Mouse (Mus musculus): ENCODE data around the gene Pitpnb.

- no peak for TF ChIP-seq CTCF (IDR thresholded peaks at IDR 0.05; ENCODE audit: low read depth)
- no peak for TF ChIP-seq EP300 (optimal IDR thresholded peaks at IDR 0.05)
Observed at GRCm38 (mm10) chr5:111310185-111310584, 20.4 kb upstream of the Pitpnb start.

All from stomach, postnatal 0 days (tissue).